Mouse (Mus musculus) common myeloid progenitor, adult 5-6 weeks (primary cell): ENCODE results near the gene Pex26. TPM values are rescaled to one million over a fixed set of nuclear protein-coding genes. Genes with fewer than 3 reads are reported as not detected.
A peak's percentile ranks its signal among the peaks of the same experiment; 100 is the strongest.

Experiments
- ATAC-seq: replicated peaks from 2 replicates; pipeline ENCODE4 v1.8.0; 2016; ENCODE audit warnings: low read depth, mild to moderate bottlenecking, moderate TSS enrichment, inconsistent platforms; ENCODE audit not compliant: poor library complexity, severe bottlenecking
- total RNA-seq: library from RNA; stranded (forward); fragments of 200-1000, 187-1606 nt; gene quantifications from 2 replicates; pipeline ENCODE4 v1.2.3, GENCODE M21; 2017

The Pex26 gene
- total RNA-seq, result 5.6 and 6.3 TPM in 2 replicates

- ATAC-seq, result peak; percentile 94
These were observed at the start of gene Pex26 for GRCm38 (mm10) chr6:121183414-121184173. Gene Pex26, plus strand, starts transcription at chr6:121183667.

GRCm38 (mm10) chr6:121134249-121134648 is 49.2 kb upstream of the Pex26 start:
- ATAC-seq, result no peak

GRCm38 (mm10) chr6:121134884-121135283 is 48.6 kb upstream of the Pex26 start:
- ATAC-seq, result no peak

- no peak for ATAC-seq
These were observed 46.2 kb upstream of the Pex26 start for GRCm38 (mm10) chr6:121137222-121137621.

GRCm38 (mm10) chr6:121138338-121139040 is 45.0 kb upstream of the Pex26 start:
- no peak for ATAC-seq

GRCm38 (mm10) chr6:121139271-121139670 is 44.2 kb upstream of the Pex26 start:
- ATAC-seq, result no peak

- ATAC-seq, result no peak
These were observed 41.2 kb upstream of the Pex26 start for GRCm38 (mm10) chr6:121142298-121142697.

GRCm38 (mm10) chr6:121143439-121143838 is 40.0 kb upstream of the Pex26 start:
- ATAC-seq, result no peak

- 0 out of 2 replicates have a peak, but pooled peaks have one; percentile 35 for ATAC-seq
These were observed 39.4 kb upstream of the Pex26 start for GRCm38 (mm10) chr6:121144066-121144465.

- ATAC-seq, result no peak
These were observed 38.4 kb upstream of the Pex26 start for GRCm38 (mm10) chr6:121145010-121145604.

GRCm38 (mm10) chr6:121145906-121146305 is 37.6 kb upstream of the Pex26 start:
- no peak for ATAC-seq

GRCm38 (mm10) chr6:121146798-121147197 is 36.7 kb upstream of the Pex26 start:
- peak; percentile 77 for ATAC-seq

- no peak for ATAC-seq
These were observed 35.1 kb upstream of the Pex26 start for GRCm38 (mm10) chr6:121148360-121148759.

GRCm38 (mm10) chr6:121149420-121149819 is 34.0 kb upstream of the Pex26 start:
- 0 out of 2 replicates have a peak, but pooled peaks have one; percentile 19 for ATAC-seq

- no peak for ATAC-seq
These were observed 33.3 kb upstream of the Pex26 start for GRCm38 (mm10) chr6:121150126-121150525.

- no peak for ATAC-seq
These were observed 31.7 kb upstream of the Pex26 start for GRCm38 (mm10) chr6:121151732-121152131.

- ATAC-seq, result no peak
These were observed 30.3 kb upstream of the Pex26 start for GRCm38 (mm10) chr6:121153177-121153576.

GRCm38 (mm10) chr6:121154451-121155300 is 28.8 kb upstream of the Pex26 start:
- no peak for ATAC-seq

- no peak for ATAC-seq
These were observed 27.4 kb upstream of the Pex26 start for GRCm38 (mm10) chr6:121156030-121156429.

GRCm38 (mm10) chr6:121159616-121160015 is 23.9 kb upstream of the Pex26 start:
- ATAC-seq, result no peak
